Mouse (Mus musculus) testis, adult 2 months (tissue): Measurements from ENCODE around the gene Sptlc2. TPM values are rescaled to one million over a fixed set of nuclear protein-coding genes. Genes with fewer than 3 reads are reported as not detected.

ENCODE experiments used
- H3K27ac ChIP-seq: fragments of 200-500 bp; 2 replicates; pipeline ENCODE4 v1.5.1; 2012; ENCODE audit warnings: low read depth, low read length; ENCODE audit not compliant: control insufficient read depth, insufficient read depth
- H3K27me3 ChIP-seq: fragments of 200-500 bp; 2 replicates; pipeline ENCODE4 v1.6.1; 2012; ENCODE audit warnings: mild to moderate bottlenecking, low read length, moderate library complexity; ENCODE audit not compliant: control insufficient read depth, insufficient read depth
- H3K36me3 ChIP-seq: fragments of 200-500 bp; 2 replicates; pipeline ENCODE4 v1.6.1; 2012; ENCODE audit warnings: mild to moderate bottlenecking, low read length; ENCODE audit not compliant: control insufficient read depth, insufficient read depth
- H3K4me1 ChIP-seq: fragments of 200-500 bp; 2 replicates; pipeline ENCODE4 v1.6.1; 2012; ENCODE audit warnings: low read length; ENCODE audit not compliant: control insufficient read depth, insufficient read depth
- H3K4me3 ChIP-seq: fragments of 200-500 bp; 2 replicates; pipeline ENCODE4 v1.5.1; 2012; ENCODE audit warnings: low read depth, mild to moderate bottlenecking, low read length, moderate library complexity, mixed read lengths; ENCODE audit not compliant: control insufficient read depth
- CTCF ChIP-seq: fragments of 200-500 bp; IDR thresholded peaks from 2 replicates; pipeline ENCODE4 v1.5.1; 2012; ENCODE audit warnings: low read depth, mild to moderate bottlenecking, inconsistent platforms, low read length, moderate library complexity; ENCODE audit not compliant: control insufficient read depth, insufficient read depth, insufficient replicate concordance
- POLR2A ChIP-seq: fragments of 200-500 bp; IDR thresholded peaks from 2 replicates; pipeline ENCODE4 v1.6.1; 2012; ENCODE audit warnings: low read depth, mild to moderate bottlenecking, inconsistent platforms, low read length, moderate library complexity; ENCODE audit not compliant: control insufficient read depth
- polyA plus RNA-seq: library from polyadenylated mRNA; depleted of rRNA; stranded (reverse); fragments of >200 nt; gene quantifications from 2 replicates; pipeline ENCODE4 v1.2.3, GENCODE M21; 2012

The Sptlc2 gene
- polyA plus RNA-seq, 1 experiment, result 9.4 TPM

DNA sequence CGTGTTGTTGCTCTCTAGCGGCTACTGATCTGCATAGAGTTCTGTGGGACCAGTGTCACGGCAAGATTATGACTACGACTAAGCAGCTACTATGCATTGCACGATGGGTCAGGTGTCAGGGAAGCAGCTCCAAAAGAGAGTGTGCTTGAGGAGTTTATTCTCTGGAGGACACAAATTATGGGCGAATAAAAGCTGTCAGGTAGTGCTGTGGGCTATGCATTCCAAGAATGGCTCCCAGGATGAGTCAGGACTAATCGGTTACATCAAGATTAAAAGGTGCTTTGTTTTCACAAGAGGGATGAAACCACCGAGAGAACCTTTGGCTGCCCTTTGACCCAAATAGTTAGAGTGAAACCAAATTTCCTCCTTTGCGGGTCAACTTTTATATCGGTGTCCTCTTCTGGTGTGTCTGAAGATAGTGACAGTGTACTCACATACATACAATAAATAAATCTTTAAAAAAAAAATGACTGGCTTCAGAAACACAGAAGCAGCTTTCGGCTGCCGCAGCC, 31.9 kb upstream of the Sptlc2 start:
- Histone ChIP-seq H3K27me3 (no peaks in the 10 kb centered on the region), H3K4me3 (no peak overlapping the region), H3K4me1 (no peaks in the 10 kb centered on the region), H3K27ac (no peak overlapping the region), H3K36me3 (no peaks in the 10 kb centered on the region; the same call in 1 of the 2 replicates)
- no peak for TF ChIP-seq CTCF
- TF ChIP-seq POLR2A, result no peak

GRCm38 (mm10) chr12:87418921-87419320, 30.8 kb upstream of the Sptlc2 start:
- Histone ChIP-seq H3K4me1 (no peaks in the 10 kb centered on the region), H3K27me3 (no peaks in the 10 kb centered on the region), H3K27ac (no peak overlapping the region), H3K4me3 (no peak overlapping the region), H3K36me3 (no peaks in the 10 kb centered on the region; the same call in 1 of the 2 replicates)
- TF ChIP-seq CTCF (no peak), POLR2A (no peak)

DNA sequence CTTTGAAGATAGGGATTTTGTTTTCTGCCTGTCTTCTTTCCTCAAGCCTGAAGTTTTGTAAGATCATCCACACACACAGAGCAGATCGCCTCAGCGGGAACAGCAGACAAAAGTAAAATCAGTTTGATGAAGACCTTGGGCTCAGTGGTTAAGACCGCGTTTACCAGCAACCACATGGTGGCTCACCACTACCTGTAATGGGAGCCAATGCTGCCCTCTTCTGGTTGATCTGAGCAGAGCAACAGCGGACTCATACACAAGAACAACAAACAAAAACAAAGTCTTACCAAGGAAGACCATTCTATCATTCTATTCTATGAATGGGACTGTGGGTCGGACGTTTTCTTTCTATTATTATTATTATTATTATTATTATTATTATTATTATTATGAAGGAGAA, 28.5 kb upstream of the Sptlc2 start:
- Histone ChIP-seq H3K27ac (no peak overlapping the region), H3K36me3 (no peaks in the 10 kb centered on the region), H3K27me3 (no peaks in the 10 kb centered on the region), H3K4me1 (no peaks in the 10 kb centered on the region), H3K4me3 (no peak overlapping the region)
- no peak for TF ChIP-seq POLR2A
- peak; percentile 70; the same call in 1 of the 2 replicates for TF ChIP-seq CTCF

GRCm38 (mm10) chr12:87415358-87415757, 27.2 kb upstream of the Sptlc2 start:
- H3K4me3 ChIP-seq, result no peak overlapping the region
- no peaks in the 10 kb centered on the region for H3K4me1 ChIP-seq
- TF ChIP-seq POLR2A (no peak), CTCF (no peak)
- no peak overlapping the region for H3K27ac ChIP-seq
- H3K36me3 ChIP-seq, result no peaks in the 10 kb centered on the region
- H3K27me3 ChIP-seq, result no peaks in the 10 kb centered on the region

DNA sequence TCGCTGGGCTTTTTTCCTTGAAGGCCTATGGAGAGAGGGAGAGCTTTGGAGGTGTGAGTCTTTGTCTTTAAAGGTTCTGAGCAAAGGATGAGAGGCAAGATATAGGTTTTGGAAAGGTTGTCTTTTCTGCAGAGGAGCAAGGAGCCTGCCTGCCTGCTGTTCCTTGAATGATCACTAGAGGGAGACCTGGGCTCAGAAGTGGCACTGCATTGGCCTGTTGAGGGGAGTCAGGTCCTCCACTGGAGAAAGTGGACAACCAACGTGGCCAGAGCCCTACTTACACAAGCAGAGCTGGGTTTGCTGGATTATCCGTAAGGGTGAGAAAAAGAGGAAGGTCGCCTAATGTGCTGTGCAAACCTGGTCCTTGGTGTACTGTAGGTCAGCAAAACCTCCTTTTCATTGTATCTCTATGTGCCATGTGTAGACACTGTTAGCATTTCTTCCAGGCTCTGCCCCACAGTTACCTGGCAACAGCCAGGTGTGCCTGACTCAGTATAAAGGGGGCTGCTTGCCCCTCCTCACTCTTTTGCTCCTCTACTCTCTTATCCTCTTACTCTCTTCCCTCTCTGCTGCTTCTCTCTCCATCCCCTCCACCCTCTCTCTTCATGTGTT, 25.1 kb upstream of the Sptlc2 start:
- Histone ChIP-seq H3K36me3 (no peaks in the 10 kb centered on the region), H3K4me3 (no peak overlapping the region), H3K27ac (no peak overlapping the region), H3K4me1 (no peaks in the 10 kb centered on the region), H3K27me3 (no peaks in the 10 kb centered on the region)
- TF ChIP-seq POLR2A, result no peak
- TF ChIP-seq CTCF, result peak; percentile 85

DNA sequence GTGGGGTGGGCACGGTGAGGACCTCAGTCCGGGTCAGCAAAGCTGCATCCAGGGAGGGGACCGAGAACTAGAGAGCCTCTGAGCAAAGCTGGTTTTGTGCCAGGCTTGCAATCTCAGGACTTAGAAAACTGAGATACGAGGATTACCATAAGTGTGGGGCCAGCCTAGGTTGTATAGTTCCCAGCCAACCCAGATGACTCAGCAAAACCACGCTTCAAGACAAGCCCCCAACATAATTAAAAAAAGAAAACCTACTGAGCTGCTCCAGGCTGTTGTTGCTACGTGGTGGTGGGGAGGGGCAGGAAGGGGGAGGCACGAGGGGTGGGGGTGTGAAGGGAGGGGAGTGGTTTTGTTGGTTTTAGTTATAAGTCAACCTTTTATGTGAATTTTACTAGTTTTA, 22.8 kb upstream of the Sptlc2 start:
- H3K27ac ChIP-seq, result no peak overlapping the region
- TF ChIP-seq POLR2A (no peak), CTCF (no peak)
- peaks cover 4% of the 10 kb centered on the region for H3K4me1 ChIP-seq
- no peak overlapping the region for H3K4me3 ChIP-seq
- H3K27me3 ChIP-seq, result no peaks in the 10 kb centered on the region
- H3K36me3 ChIP-seq, result no peaks in the 10 kb centered on the region

DNA sequence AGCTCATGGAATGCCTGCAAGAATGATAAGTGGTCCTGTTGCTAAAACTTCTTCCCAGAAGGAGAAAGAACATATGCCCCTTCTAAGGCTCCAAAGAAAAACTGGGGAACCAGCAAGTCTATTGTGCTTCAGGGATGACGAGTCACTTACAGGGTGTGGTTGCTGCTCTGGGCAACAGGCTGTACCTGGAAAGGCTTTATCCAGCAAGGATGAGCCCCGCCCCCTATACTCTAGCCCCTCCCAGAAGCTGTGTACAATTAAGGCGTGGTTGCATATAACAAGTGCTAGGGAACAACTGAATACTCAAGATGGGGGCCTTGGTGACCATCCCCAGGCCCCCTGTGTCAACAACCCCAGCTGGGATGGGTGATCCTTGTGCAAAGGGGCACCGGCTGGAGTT, 21.0 kb upstream of the Sptlc2 start:
- H3K4me3 ChIP-seq, result no peak overlapping the region
- H3K36me3 ChIP-seq, result no peaks in the 10 kb centered on the region
- TF ChIP-seq POLR2A (no peak), CTCF (no peak)
- H3K27me3 ChIP-seq, result no peaks in the 10 kb centered on the region
- H3K27ac ChIP-seq, result no peak overlapping the region
- H3K4me1 ChIP-seq, result peaks cover 4% of the 10 kb centered on the region
